Mouse (Mus musculus) embryo, embryonic 10 days (tissue): ENCODE measurements around the gene Cdc25b.
"Not testable (repeated sequence)": the region's sequence is repeated elsewhere in the genome, so short reads cannot be mapped to it uniquely, and the experiment has no call there.

ENCODE experiments used
- DNase-seq: peaks from one replicate; pipeline ENCODE4 v3.0.0-alpha.2; 2015; ENCODE audit warnings: low spot score

Gene Cdc25b

GRCm38 (mm10) chr2:131225178-131225577 lies 38.4 kb downstream of the Cdc25b start:
- DNase-seq: no peak

- not testable (repeated sequence) for DNase-seq
These were observed 39.9 kb downstream of the Cdc25b start for GRCm38 (mm10) chr2:131226669-131227068.

- no peak for DNase-seq
These were observed 40.5 kb downstream of the Cdc25b start for GRCm38 (mm10) chr2:131227243-131227642.

GRCm38 (mm10) chr2:131232558-131232957 lies 45.8 kb downstream of the Cdc25b start:
- DNase-seq: no peak

- peak; percentile 97 for DNase-seq
These were observed 46.8 kb downstream of the Cdc25b start, which contains the start of gene Mavs for GRCm38 (mm10) chr2:131233307-131234126. Mavs (plus strand) TSS chr2:131234063.

- peak; percentile 22 for DNase-seq
These were observed 47.4 kb downstream of the Cdc25b start for GRCm38 (mm10) chr2:131234127-131234650.

GRCm38 (mm10) chr2:131234970-131235635 lies 48.4 kb downstream of the Cdc25b start:
- DNase-seq: no peak

- no peak for DNase-seq
These were observed 55.4 kb downstream of the Cdc25b start for GRCm38 (mm10) chr2:131242180-131242579.

GRCm38 (mm10) chr2:131242929-131243328 lies 56.2 kb downstream of the Cdc25b start:
- DNase-seq: no peak
